Mouse (Mus musculus): Measurements from ENCODE around the gene Rhobtb1. TPM values are rescaled to one million over a fixed set of nuclear protein-coding genes. Genes with fewer than 3 reads are reported as not detected.

Rhobtb1 gene
- polyA plus RNA-seq, 1 experiment from 2014 or later, result 14.0 TPM

GRCm38 (mm10) chr10:69172412-69172811 is 21.2 kb downstream of the Rhobtb1 start:
- Histone ChIP-seq H3K27me3 (ENCODE audit: poor library complexity, severe bottlenecking) (no peaks in the 10 kb centered on the region), H3K4me3 (no peak overlapping the region), H3K4me1 (0 out of 2 replicates have a peak, but pooled peaks cover 3% of the 10 kb centered on the region), H3K27ac (no peak overlapping the region), H3K36me3 (replicated peaks) (no peaks in the 10 kb centered on the region), H3K9me3 (no peaks in the 10 kb centered on the region)
- 85% methylated on average over 3 of the region's 3 CpGs for WGBS
- DNase-seq (ENCODE audit: extremely low spot score, low spot score), result no peak

- no peaks in the 10 kb centered on the region for H3K27me3 ChIP-seq (ENCODE audit: poor library complexity, severe bottlenecking)
- DNase-seq (ENCODE audit: extremely low spot score, low spot score), result no peak
- H3K4me3 ChIP-seq, result no peak overlapping the region
- no peaks in the 10 kb centered on the region for H3K36me3 ChIP-seq (replicated peaks)
- H3K9me3 ChIP-seq, result peaks cover 8% of the 10 kb centered on the region; the same call in 1 of the 2 replicates
- no peaks in the 10 kb centered on the region for H3K4me1 ChIP-seq
- 84% methylated on average over 3 of the region's 3 CpGs for whole genome bisulfite sequencing
- no peak overlapping the region for H3K27ac ChIP-seq
Observed at GRCm38 (mm10) chr10:69176116-69176515, 24.9 kb downstream of the Rhobtb1 start.

GRCm38 (mm10) chr10:69179341-69179740 is 28.1 kb downstream of the Rhobtb1 start:
- 96% methylated on average over 1 of the region's 1 CpGs for WGBS
- Histone ChIP-seq H3K27ac (no peak overlapping the region), H3K9me3 (peaks cover 8% of the 10 kb centered on the region; the same call in 1 of the 2 replicates), H3K27me3 (ENCODE audit: poor library complexity, severe bottlenecking) (no peaks in the 10 kb centered on the region), H3K4me1 (no peaks in the 10 kb centered on the region), H3K36me3 (replicated peaks) (no peaks in the 10 kb centered on the region), H3K4me3 (no peak overlapping the region)
- no peak for DNase-seq (ENCODE audit: extremely low spot score, low spot score)

- H3K4me1 ChIP-seq, result no peaks in the 10 kb centered on the region
- no peaks in the 10 kb centered on the region for H3K36me3 ChIP-seq (replicated peaks)
- H3K9me3 ChIP-seq, result peaks cover 8% of the 10 kb centered on the region; the same call in 1 of the 2 replicates
- DNase-seq (ENCODE audit: extremely low spot score, low spot score), result no peak
- no peaks in the 10 kb centered on the region for H3K27me3 ChIP-seq (ENCODE audit: poor library complexity, severe bottlenecking)
- WGBS, result 87% methylated on average over 3 of the region's 3 CpGs
- H3K27ac ChIP-seq, result no peak overlapping the region
- no peak overlapping the region for H3K4me3 ChIP-seq
Observed at GRCm38 (mm10) chr10:69180997-69181396, 29.8 kb downstream of the Rhobtb1 start.

- Histone ChIP-seq H3K27ac (no peak overlapping the region), H3K27me3 (ENCODE audit: poor library complexity, severe bottlenecking) (no peaks in the 10 kb centered on the region), H3K9me3 (no peaks in the 10 kb centered on the region), H3K4me1 (no peaks in the 10 kb centered on the region), H3K36me3 (replicated peaks) (no peaks in the 10 kb centered on the region), H3K4me3 (no peak overlapping the region)
- 94% methylated on average over 4 of the region's 4 CpGs for WGBS
- DNase-seq (ENCODE audit: extremely low spot score, low spot score), result no peak
Observed at GRCm38 (mm10) chr10:69184903-69185302, 33.7 kb downstream of the Rhobtb1 start.

GRCm38 (mm10) chr10:69185431-69185830 is 34.2 kb downstream of the Rhobtb1 start:
- WGBS, result 84% methylated on average over 4 of the region's 4 CpGs
- Histone ChIP-seq H3K27me3 (ENCODE audit: poor library complexity, severe bottlenecking) (no peaks in the 10 kb centered on the region), H3K27ac (no peak overlapping the region)

GRCm38 (mm10) chr10:69185894-69186893 is 35.0 kb downstream of the Rhobtb1 start:
- H3K4me1 ChIP-seq, result no peaks in the 10 kb centered on the region
- H3K4me3 ChIP-seq, result peak overlapping the region; percentile 41
- no peaks in the 10 kb centered on the region for H3K9me3 ChIP-seq
- DNase-seq (ENCODE audit: extremely low spot score, low spot score), result peak; percentile 50
- H3K27ac ChIP-seq, result no peak overlapping the region
- 37% methylated on average over 21 of the region's 21 CpGs for WGBS
- H3K36me3 ChIP-seq (replicated peaks), result no peaks in the 10 kb centered on the region
- H3K27me3 ChIP-seq (ENCODE audit: poor library complexity, severe bottlenecking), result no peaks in the 10 kb centered on the region

More at GRCm38 (mm10) chr10:69185431-69185830, 34.2 kb downstream of the Rhobtb1 start:
- Histone ChIP-seq H3K36me3 (replicated peaks) (no peaks in the 10 kb centered on the region), H3K4me3 (no peak overlapping the region), H3K9me3 (no peaks in the 10 kb centered on the region), H3K4me1 (no peaks in the 10 kb centered on the region)
- DNase-seq (ENCODE audit: extremely low spot score, low spot score), result no peak

- H3K9me3 ChIP-seq, result no peaks in the 10 kb centered on the region
- H3K4me3 ChIP-seq, result no peak overlapping the region
- no peak for DNase-seq (ENCODE audit: extremely low spot score, low spot score)
- H3K27ac ChIP-seq, result no peak overlapping the region
- 88% methylated on average over 9 of the region's 9 CpGs for WGBS
- no peaks in the 10 kb centered on the region for H3K4me1 ChIP-seq
- H3K36me3 ChIP-seq (replicated peaks), result no peaks in the 10 kb centered on the region
- H3K27me3 ChIP-seq (ENCODE audit: poor library complexity, severe bottlenecking), result no peaks in the 10 kb centered on the region
Observed at GRCm38 (mm10) chr10:69187773-69188443, 36.7 kb downstream of the Rhobtb1 start.

- no peaks in the 10 kb centered on the region for H3K27me3 ChIP-seq (ENCODE audit: poor library complexity, severe bottlenecking)
- no peaks in the 10 kb centered on the region for H3K9me3 ChIP-seq
- H3K4me3 ChIP-seq, result no peak overlapping the region
- no peak overlapping the region for H3K27ac ChIP-seq
- H3K36me3 ChIP-seq (replicated peaks), result no peaks in the 10 kb centered on the region
- no peaks in the 10 kb centered on the region for H3K4me1 ChIP-seq
- DNase-seq (ENCODE audit: extremely low spot score, low spot score), result no peak
- WGBS, result 87% methylated on average over 10 of the region's 10 CpGs
Observed at GRCm38 (mm10) chr10:69190434-69191160, 39.4 kb downstream of the Rhobtb1 start.

- Histone ChIP-seq H3K4me3 (no peak overlapping the region), H3K27me3 (ENCODE audit: poor library complexity, severe bottlenecking) (no peaks in the 10 kb centered on the region), H3K9me3 (no peaks in the 10 kb centered on the region), H3K4me1 (no peaks in the 10 kb centered on the region), H3K36me3 (replicated peaks) (no peaks in the 10 kb centered on the region), H3K27ac (no peak overlapping the region)
- WGBS, result 97% methylated on average over 5 of the region's 5 CpGs
- DNase-seq (ENCODE audit: extremely low spot score, low spot score), result no peak
Observed at GRCm38 (mm10) chr10:69192266-69192665, 41.0 kb downstream of the Rhobtb1 start.

- WGBS, result 87% methylated on average over 10 of the region's 10 CpGs
- H3K36me3 ChIP-seq (replicated peaks), result no peaks in the 10 kb centered on the region
- no peaks in the 10 kb centered on the region for H3K4me1 ChIP-seq
- no peak for DNase-seq (ENCODE audit: extremely low spot score, low spot score)
- H3K4me3 ChIP-seq, result no peak overlapping the region
- no peaks in the 10 kb centered on the region for H3K27me3 ChIP-seq (ENCODE audit: poor library complexity, severe bottlenecking)
- no peaks in the 10 kb centered on the region for H3K9me3 ChIP-seq
- H3K27ac ChIP-seq, result no peak overlapping the region
Observed at GRCm38 (mm10) chr10:69193721-69194120, 42.5 kb downstream of the Rhobtb1 start.

- Histone ChIP-seq H3K27me3 (ENCODE audit: poor library complexity, severe bottlenecking) (no peaks in the 10 kb centered on the region), H3K4me1 (peaks cover 12% of the 10 kb centered on the region), H3K27ac (peak overlapping the region; percentile 5; the same call in 1 of the 2 replicates), H3K36me3 (replicated peaks) (peaks cover 3% of the 10 kb centered on the region; the same call in 1 of the 2 replicates), H3K9me3 (no peaks in the 10 kb centered on the region; the same call in 1 of the 2 replicates), H3K4me3 (no peak overlapping the region)
- WGBS, result 46% methylated on average over 8 of the region's 8 CpGs
- no peak for DNase-seq (ENCODE audit: extremely low spot score, low spot score)
Observed at GRCm38 (mm10) chr10:69204677-69205400, 53.6 kb downstream of the Rhobtb1 start.

Data from forebrain, embryonic 10.5 days (tissue).